Mouse (Mus musculus) layer of hippocampus, postnatal 25 days (tissue): ENCODE data around the gene Ppp4r2. TPM values are rescaled to one million over a fixed set of nuclear protein-coding genes. Genes with fewer than 3 reads are reported as not detected.
A peak's percentile ranks its signal among the peaks of the same experiment; 100 is the strongest.
"Not testable (repeated sequence)": the region's sequence is repeated elsewhere in the genome, so short reads cannot be mapped to it uniquely, and the experiment has no call there.

ENCODE experiments used
- DNase-seq, 2 experiments: peaks; one replicate each; pipeline ENCODE4 v3.0.0; 2022; ENCODE audit warnings: mixed read lengths in 2 of 2, low spot score in 1 of 2; ENCODE audit errors: extremely low spot score in 1 of 2
- total RNA-seq, 2 experiments: library from RNA; stranded (reverse); gene quantifications; 2 replicates each; pipeline ENCODE4 v1.2.3; 2021

Ppp4r2 gene
- total RNA-seq, 2 experiments from 2014 or later = 73.4 to 80.7 TPM

GRCm38 (mm10) chr6:100829770-100830169, 3.7 kb upstream of the Ppp4r2 start:
- DNase-seq = no peak

- DNase-seq = no peak
Observed at GRCm38 (mm10) chr6:100831188-100831587, 2.2 kb upstream of the Ppp4r2 start.

GRCm38 (mm10) chr6:100831751-100832150, 1.7 kb upstream of the Ppp4r2 start:
- DNase-seq = no peak

- DNase-seq = peak; percentile 48 to 52
Observed at GRCm38 (mm10) chr6:100833811-100834481, 524 bp downstream of the Ppp4r2 start.

GRCm38 (mm10) chr6:100834489-100835160, 1.2 kb downstream of the Ppp4r2 start:
- DNase-seq = no peak

- DNase-seq = no peak
Observed at GRCm38 (mm10) chr6:100845058-100845457, 11.6 kb downstream of the Ppp4r2 start.

- DNase-seq = no peak
Observed at GRCm38 (mm10) chr6:100847264-100847663, 13.8 kb downstream of the Ppp4r2 start.

- DNase-seq = no peak
Observed at GRCm38 (mm10) chr6:100848682-100849375, 15.4 kb downstream of the Ppp4r2 start.

- no peak for DNase-seq
Observed at GRCm38 (mm10) chr6:100850671-100851081, 17.3 kb downstream of the Ppp4r2 start.

GRCm38 (mm10) chr6:100851083-100851482, 17.7 kb downstream of the Ppp4r2 start:
- no peak for DNase-seq

GRCm38 (mm10) chr6:100865321-100865720, 31.9 kb downstream of the Ppp4r2 start:
- DNase-seq = no peak

- DNase-seq = not testable (repeated sequence)
Observed at GRCm38 (mm10) chr6:100865788-100866187, 32.4 kb downstream of the Ppp4r2 start.

GRCm38 (mm10) chr6:100866246-100866645, 32.8 kb downstream of the Ppp4r2 start:
- not testable (repeated sequence) for DNase-seq

GRCm38 (mm10) chr6:100868863-100869262, 35.4 kb downstream of the Ppp4r2 start:
- no peak for DNase-seq

GRCm38 (mm10) chr6:100869909-100870308, 36.5 kb downstream of the Ppp4r2 start:
- no peak for DNase-seq

- no peak for DNase-seq
Observed at GRCm38 (mm10) chr6:100873191-100873590, 39.8 kb downstream of the Ppp4r2 start.

GRCm38 (mm10) chr6:100875862-100876623, 42.6 kb downstream of the Ppp4r2 start:
- peak in 1 of 2 experiments; percentile 71 for DNase-seq

GRCm38 (mm10) chr6:100876624-100877017, 43.2 kb downstream of the Ppp4r2 start:
- no peak for DNase-seq

GRCm38 (mm10) chr6:100878546-100878945, 45.1 kb downstream of the Ppp4r2 start:
- no peak for DNase-seq

- no peak for DNase-seq
Observed at GRCm38 (mm10) chr6:100879607-100880006, 46.2 kb downstream of the Ppp4r2 start.

- DNase-seq = no peak
Observed at GRCm38 (mm10) chr6:100881657-100882056, 48.2 kb downstream of the Ppp4r2 start.
